Mouse (Mus musculus) forebrain, embryonic 12.5 days (tissue): Measurements from ENCODE around the gene Tnfsf9. TPM values are rescaled to one million over a fixed set of nuclear protein-coding genes. Genes with fewer than 3 reads are reported as not detected.
A peak's percentile ranks its signal among the peaks of the same experiment; 100 is the strongest.

Experiments used
- ATAC-seq: fragments of 200-750 bp; cut with Nextera tagmentation; 2 replicates; pipeline ENCODE4 v1.8.0; 2017; ENCODE audit warnings: moderate TSS enrichment; ENCODE audit not compliant: low FRiP score
- H3K27ac ChIP-seq: fragments of 300-500 bp; sonication (generic); 2 replicates; pipeline ENCODE4 v1.5.1; 2016; ENCODE audit warnings: mild to moderate bottlenecking
- H3K27me3 ChIP-seq: fragments of 300-500 bp; sonication (generic); 2 replicates; pipeline ENCODE4 v1.6.1; 2016; ENCODE audit warnings: mild to moderate bottlenecking
- H3K36me3 ChIP-seq: fragments of 300-500 bp; sonication (generic); replicated peaks from 2 replicates; pipeline ENCODE4 v1.6.1; 2016; ENCODE audit warnings: mild to moderate bottlenecking
- H3K4me1 ChIP-seq: fragments of 300-500 bp; sonication (generic); 2 replicates; pipeline ENCODE4 v1.6.1; 2016
- H3K4me2 ChIP-seq: fragments of 300-500 bp; sonication (generic); 2 replicates; pipeline ENCODE4 v1.6.1; 2016; ENCODE audit warnings: mild to moderate bottlenecking, moderate library complexity
- H3K4me3 ChIP-seq: fragments of 300-500 bp; sonication (generic); replicated peaks from 2 replicates; pipeline ENCODE4 v1.5.1; 2016; ENCODE audit warnings: mild to moderate bottlenecking
- H3K9ac ChIP-seq: fragments of 300-500 bp; sonication (generic); 2 replicates; pipeline ENCODE4 v1.6.1; 2016; ENCODE audit warnings: mild to moderate bottlenecking
- H3K9me3 ChIP-seq: fragments of 300-500 bp; sonication (generic); 2 replicates; pipeline ENCODE4 v1.6.1; 2016
- WGBS: fragments of 180-500 bp; shearing (Covaris S2); methylation state at CpG from one replicate; pipeline ENCODE4 v1.1.7; 2016; 5-methylcytosine and 5-hydroxymethylcytosine counted together
- polyA plus RNA-seq: library from polyadenylated mRNA; unstranded; fragments of >200 nt; fragmentation: Nextera tagmentation; extraction: Ambion mirVana; gene quantifications from 2 replicates; pipeline ENCODE4 v1.2.1, GENCODE M21; 2016

The Tnfsf9 gene
- polyA plus RNA-seq, 1 experiment from 2014 or later: 9.2 TPM

- Histone ChIP-seq H3K9me3 (no peaks in the 10 kb centered on the region), H3K4me2 (peak overlapping the region; percentile 46), H3K27me3 (0 out of 2 replicates have a peak, but pooled peaks cover 3% of the 10 kb centered on the region), H3K9ac (no peak overlapping the region), H3K4me1 (peaks cover 7% of the 10 kb centered on the region; the same call in 1 of the 2 replicates), H3K27ac (no peak overlapping the region), H3K36me3 (no peaks in the 10 kb centered on the region), H3K4me3 (peak overlapping the region; percentile 24)
- peak; percentile 80 for ATAC-seq
- WGBS: 4% methylated on average over 11 of the region's 11 CpGs
These were observed 34.4 kb upstream of the Tnfsf9 start for GRCm38 (mm10) chr17:57070699-57071098.

DNA sequence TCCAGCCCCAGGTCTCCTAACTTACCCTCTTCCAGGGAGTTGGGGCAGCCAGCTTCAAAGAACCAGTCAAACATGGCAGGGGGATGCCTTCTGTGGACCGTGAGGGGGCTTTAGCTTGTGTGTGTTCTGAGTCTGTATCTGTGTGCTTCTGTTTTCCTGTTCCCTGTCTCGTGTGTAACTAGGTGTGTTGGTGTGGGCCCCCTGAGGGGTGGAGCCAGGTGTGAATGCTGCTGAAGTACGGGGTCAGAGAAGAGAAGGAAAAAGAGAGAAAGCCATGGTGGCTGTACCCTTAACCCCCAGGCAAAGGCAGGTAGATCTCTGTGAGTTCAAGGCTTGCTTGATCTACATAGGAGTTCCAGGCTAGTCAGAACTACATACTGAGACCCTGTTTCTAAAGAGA is 28.2 kb upstream of the Tnfsf9 start:
- WGBS: 61% methylated on average over 3 of the region's 3 CpGs
- Histone ChIP-seq H3K27me3 (0 out of 2 replicates have a peak, but pooled peaks cover 5% of the 10 kb centered on the region), H3K4me2 (no peak overlapping the region), H3K4me3 (no peak overlapping the region), H3K9me3 (no peaks in the 10 kb centered on the region), H3K9ac (no peak overlapping the region), H3K36me3 (peaks cover 23% of the 10 kb centered on the region), H3K27ac (no peak overlapping the region), H3K4me1 (no peaks in the 10 kb centered on the region)
- ATAC-seq: no peak

- peaks cover 23% of the 10 kb centered on the region for H3K36me3 ChIP-seq
- H3K9ac ChIP-seq: no peak within 1 kb of the TSS
- 0 out of 2 replicates have a peak, but pooled peaks cover 5% of the 10 kb centered on the region for H3K27me3 ChIP-seq
- no peak within 1 kb of the TSS for H3K27ac ChIP-seq
- no peak within 1 kb of the TSS for H3K4me3 ChIP-seq
- ATAC-seq: no peak
- 52% methylated on average over 6 of the region's 6 CpGs for WGBS
- no peak within 1 kb of the TSS for H3K4me2 ChIP-seq
- no peaks in the 10 kb centered on the region for H3K4me1 ChIP-seq
- H3K9me3 ChIP-seq: no peaks in the 10 kb centered on the region
These were observed 26.8 kb upstream of the Tnfsf9 start, which contains the start of gene Dennd1c for GRCm38 (mm10) chr17:57078336-57078735. Dennd1c (minus strand) TSS chr17:57078514.

DNA sequence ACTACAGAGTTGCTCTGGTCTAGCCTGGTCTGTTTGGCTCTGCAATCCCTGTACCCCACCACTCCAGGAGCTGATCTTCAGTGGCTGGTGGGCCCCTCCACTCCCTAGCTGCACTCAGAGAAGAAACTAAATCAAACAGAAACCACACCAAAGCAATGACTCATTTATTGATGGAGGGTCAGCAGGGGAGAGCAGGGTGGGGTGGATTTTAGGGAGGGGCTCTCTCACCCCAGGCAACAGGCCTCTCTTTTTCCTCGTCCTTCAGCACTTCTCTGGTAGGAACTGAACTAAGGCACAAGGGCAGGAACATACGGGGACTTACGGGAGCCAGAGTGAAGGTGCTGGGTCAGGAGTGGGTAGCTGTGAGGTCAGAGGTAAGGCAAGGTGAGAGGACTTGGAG is 25.2 kb upstream of the Tnfsf9 start:
- 84% methylated on average over 3 of the region's 3 CpGs for WGBS
- Histone ChIP-seq H3K4me3 (no peak overlapping the region), H3K9ac (no peak overlapping the region), H3K27me3 (0 out of 2 replicates have a peak, but pooled peaks cover 3% of the 10 kb centered on the region), H3K27ac (no peak overlapping the region), H3K9me3 (no peaks in the 10 kb centered on the region), H3K4me1 (peaks cover 4% of the 10 kb centered on the region; the same call in 1 of the 2 replicates), H3K36me3 (peaks cover 26% of the 10 kb centered on the region), H3K4me2 (no peak overlapping the region)
- no peak for ATAC-seq

- H3K4me2 ChIP-seq: no peak overlapping the region
- peaks cover 8% of the 10 kb centered on the region for H3K4me1 ChIP-seq
- H3K9ac ChIP-seq: no peak overlapping the region
- H3K36me3 ChIP-seq: peaks cover 26% of the 10 kb centered on the region
- no peaks in the 10 kb centered on the region for H3K9me3 ChIP-seq
- no peak for ATAC-seq
- H3K27ac ChIP-seq: no peak overlapping the region
- WGBS: 94% methylated on average over 31 of the region's 31 CpGs
- H3K4me3 ChIP-seq: no peak overlapping the region
- 0 out of 2 replicates have a peak, but pooled peaks cover 3% of the 10 kb centered on the region for H3K27me3 ChIP-seq
These were observed 23.8 kb upstream of the Tnfsf9 start for GRCm38 (mm10) chr17:57081234-57081842.

DNA sequence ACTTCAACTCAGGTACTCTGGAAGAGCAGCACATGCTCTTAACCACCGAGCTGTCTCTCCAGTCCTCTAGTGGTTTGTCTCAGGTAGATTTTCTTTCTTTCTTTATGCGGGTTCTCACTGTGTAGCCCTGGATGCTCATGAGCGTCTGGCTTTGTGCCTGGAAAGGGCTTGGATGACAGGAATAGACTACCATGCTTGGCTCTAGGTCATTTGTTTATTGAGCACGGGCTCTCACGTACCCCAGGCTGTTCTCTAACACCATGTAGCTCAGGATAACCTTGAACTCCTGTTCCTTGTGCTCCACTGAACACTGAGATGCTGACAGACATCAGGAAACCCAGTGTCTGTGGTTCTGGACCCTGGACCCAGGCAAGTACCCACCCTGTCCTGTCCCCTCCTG is 22.6 kb upstream of the Tnfsf9 start:
- Histone ChIP-seq H3K36me3 (peaks cover 26% of the 10 kb centered on the region), H3K27ac (no peak overlapping the region), H3K4me2 (no peak overlapping the region), H3K9me3 (no peaks in the 10 kb centered on the region), H3K9ac (no peak overlapping the region), H3K27me3 (0 out of 2 replicates have a peak, but pooled peaks cover 3% of the 10 kb centered on the region), H3K4me1 (peaks cover 17% of the 10 kb centered on the region), H3K4me3 (no peak overlapping the region)
- 92% methylated on average over 5 of the region's 5 CpGs for WGBS
- ATAC-seq: no peak

GRCm38 (mm10) chr17:57085970-57086757 is 19.0 kb upstream of the Tnfsf9 start:
- Histone ChIP-seq H3K9ac (0 out of 2 replicates have a peak overlapping the region, but pooled peaks have one; percentile 71), H3K4me2 (peak overlapping the region; percentile 67), H3K27me3 (peaks cover 3% of the 10 kb centered on the region; the same call in 1 of the 2 replicates), H3K27ac (no peak overlapping the region), H3K4me1 (peaks cover 21% of the 10 kb centered on the region), H3K36me3 (peaks cover 10% of the 10 kb centered on the region), H3K4me3 (no peak overlapping the region; the same call in 1 of the 2 replicates), H3K9me3 (no peaks in the 10 kb centered on the region)
- WGBS: 92% methylated on average over 11 of the region's 11 CpGs
- no peak for ATAC-seq

- Histone ChIP-seq H3K4me2 (peak within 1 kb of the TSS; percentile 67), H3K4me3 (peak within 1 kb of the TSS; percentile 53), H3K4me1 (peaks cover 21% of the 10 kb centered on the region), H3K36me3 (peaks cover 4% of the 10 kb centered on the region), H3K27ac (peak within 1 kb of the TSS; percentile 53), H3K27me3 (peaks cover 3% of the 10 kb centered on the region; the same call in 1 of the 2 replicates), H3K9ac (peak within 1 kb of the TSS; percentile 71), H3K9me3 (no peaks in the 10 kb centered on the region)
- under 1% methylated on average over 31 of the region's 31 CpGs for WGBS
- peak; percentile 95 for ATAC-seq
These were observed 17.9 kb upstream of the Tnfsf9 start, which contains the start of gene Tubb4a for GRCm38 (mm10) chr17:57087049-57087832. Tubb4a (minus strand) TSS chr17:57087782.

- no peaks in the 10 kb centered on the region for H3K9me3 ChIP-seq
- H3K27me3 ChIP-seq: peaks cover 3% of the 10 kb centered on the region; the same call in 1 of the 2 replicates
- H3K4me2 ChIP-seq: no peak overlapping the region
- no peak for ATAC-seq
- H3K9ac ChIP-seq: no peak overlapping the region
- no peak overlapping the region for H3K27ac ChIP-seq
- 93% methylated on average over 3 of the region's 3 CpGs for WGBS
- H3K4me1 ChIP-seq: peaks cover 12% of the 10 kb centered on the region; the same call in 1 of the 2 replicates
- H3K36me3 ChIP-seq: no peaks in the 10 kb centered on the region
- no peak overlapping the region for H3K4me3 ChIP-seq
These were observed 10.9 kb upstream of the Tnfsf9 start for GRCm38 (mm10) chr17:57094222-57094621.

DNA sequence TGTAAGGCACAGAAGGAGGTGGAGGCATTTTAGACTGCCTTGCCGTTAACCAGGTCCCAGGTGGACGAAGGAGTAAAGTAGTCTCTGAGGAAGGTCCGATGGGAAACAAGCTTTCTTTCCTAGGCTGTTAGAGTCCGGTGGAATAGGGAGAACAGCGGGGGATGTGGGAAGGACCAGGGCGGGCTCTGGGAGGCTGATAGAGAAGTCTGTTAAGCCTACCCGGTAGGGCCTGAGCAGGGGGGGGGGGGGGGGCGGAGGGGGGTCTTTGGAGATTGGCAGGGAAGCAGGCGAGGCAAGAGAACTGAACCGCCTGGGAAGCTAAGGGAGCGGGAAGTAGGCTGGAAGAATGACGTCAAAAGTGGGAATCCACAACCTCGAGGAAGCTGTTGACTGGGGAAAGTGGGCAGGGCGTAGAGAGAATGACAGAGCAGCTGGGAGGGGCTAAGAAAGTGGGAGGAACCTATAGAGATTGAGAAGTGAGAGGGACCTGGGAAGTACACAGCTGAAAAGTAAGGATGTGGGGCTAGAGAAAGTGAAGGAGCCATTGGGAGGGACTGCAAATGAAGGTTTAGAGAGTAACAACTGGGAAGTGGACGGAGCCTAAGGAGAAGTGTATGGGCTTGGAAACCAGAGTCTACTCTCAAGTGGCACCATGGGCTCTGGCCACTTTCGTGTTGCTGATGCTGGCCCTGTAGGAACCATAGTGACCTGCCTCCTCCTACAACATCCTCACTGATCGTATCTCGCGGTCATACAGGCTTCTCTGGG is 9.1 kb upstream of the Tnfsf9 start:
- ATAC-seq: peak; percentile 85
- Histone ChIP-seq H3K4me1 (peaks cover 16% of the 10 kb centered on the region), H3K27me3 (0 out of 2 replicates have a peak, but pooled peaks cover 3% of the 10 kb centered on the region), H3K9ac (peak overlapping the region; percentile 44; the same call in 1 of the 2 replicates), H3K36me3 (no peaks in the 10 kb centered on the region), H3K27ac (no peak overlapping the region; the same call in 1 of the 2 replicates), H3K9me3 (no peaks in the 10 kb centered on the region), H3K4me2 (peak overlapping the region; percentile 53), H3K4me3 (peak overlapping the region; percentile 12)
- WGBS: under 1% methylated on average over 18 of the region's 19 CpGs

- Histone ChIP-seq H3K9ac (no peak overlapping the region), H3K4me3 (peak overlapping the region; percentile 12), H3K9me3 (no peaks in the 10 kb centered on the region), H3K4me2 (peak overlapping the region; percentile 53), H3K4me1 (peaks cover 16% of the 10 kb centered on the region), H3K36me3 (no peaks in the 10 kb centered on the region), H3K27me3 (0 out of 2 replicates have a peak, but pooled peaks cover 3% of the 10 kb centered on the region), H3K27ac (no peak overlapping the region)
- 2% methylated on average over 11 of the region's 11 CpGs for WGBS
- peak; percentile 84 for ATAC-seq
These were observed 8.6 kb upstream of the Tnfsf9 start for GRCm38 (mm10) chr17:57096623-57096920.
